Mouse (Mus musculus): Measurements from ENCODE around the gene Gmds. TPM values are rescaled to one million over a fixed set of nuclear protein-coding genes. Genes with fewer than 3 reads are reported as not detected.

Gene Gmds
- polyA plus RNA-seq, 1 experiment from 2014 or later = 69.0 TPM

- Histone ChIP-seq H3K27me3 (ENCODE audit: control insufficient read depth, insufficient read depth, low read length) (peaks cover 74% of the 10 kb centered on the region), H3K4me1 (ENCODE audit: control insufficient read depth, insufficient read depth, low read length) (peaks cover 22% of the 10 kb centered on the region), H3K9me3 (replicated peaks; ENCODE audit: control insufficient read depth, low read length) (no peaks in the 10 kb centered on the region), H3K36me3 (ENCODE audit: control insufficient read depth, insufficient read depth, low read length) (no peaks in the 10 kb centered on the region), H3K9ac (ENCODE audit: low read length) (no peak overlapping the region), H3K4me2 (ENCODE audit: low read depth, low read length) (peak overlapping the region; percentile 69), H3K27ac (ENCODE audit: low read length) (no peak overlapping the region), H3K4me3 (replicated peaks; ENCODE audit: low read length) (peak overlapping the region; percentile 40)
- 5% methylated on average over 25 of the region's 25 CpGs for WGBS
- no peak for ATAC-seq (ENCODE audit: insufficient read depth, low FRiP score)
Observed at GRCm38 (mm10) chr13:31801703-31802305, 536.7 kb downstream of the Gmds start.

- Histone ChIP-seq H3K36me3 (ENCODE audit: control insufficient read depth, insufficient read depth, low read length) (no peaks in the 10 kb centered on the region), H3K9ac (ENCODE audit: low read length) (peak overlapping the region; percentile 51; the same call in 1 of the 2 replicates), H3K4me2 (ENCODE audit: low read depth, low read length) (peak overlapping the region; percentile 69), H3K4me1 (ENCODE audit: control insufficient read depth, insufficient read depth, low read length) (peaks cover 16% of the 10 kb centered on the region), H3K27ac (ENCODE audit: low read length) (no peak overlapping the region), H3K27me3 (ENCODE audit: control insufficient read depth, insufficient read depth, low read length) (peaks cover 70% of the 10 kb centered on the region), H3K4me3 (replicated peaks; ENCODE audit: low read length) (peak overlapping the region; percentile 40), H3K9me3 (replicated peaks; ENCODE audit: control insufficient read depth, low read length) (no peaks in the 10 kb centered on the region)
- WGBS = 2% methylated on average over 43 of the region's 43 CpGs
- peak; percentile 85 for ATAC-seq (ENCODE audit: insufficient read depth, low FRiP score)
Observed at GRCm38 (mm10) chr13:31800581-31801576, 537.7 kb downstream of the Gmds start.

- H3K9me3 ChIP-seq (replicated peaks; ENCODE audit: control insufficient read depth, low read length) = no peaks in the 10 kb centered on the region
- no peak overlapping the region for H3K4me3 ChIP-seq (replicated peaks; ENCODE audit: low read length)
- H3K4me1 ChIP-seq (ENCODE audit: control insufficient read depth, insufficient read depth, low read length) = peaks cover 13% of the 10 kb centered on the region; the same call in 1 of the 2 replicates
- no peak overlapping the region for H3K9ac ChIP-seq (ENCODE audit: low read length)
- ATAC-seq (ENCODE audit: insufficient read depth, low FRiP score) = 0 out of 2 replicates have a peak, but pooled peaks have one; percentile 27
- H3K27me3 ChIP-seq (ENCODE audit: control insufficient read depth, insufficient read depth, low read length) = peaks cover 51% of the 10 kb centered on the region
- no peaks in the 10 kb centered on the region for H3K36me3 ChIP-seq (ENCODE audit: control insufficient read depth, insufficient read depth, low read length)
- H3K27ac ChIP-seq (ENCODE audit: low read length) = no peak overlapping the region
- H3K4me2 ChIP-seq (ENCODE audit: low read depth, low read length) = no peak overlapping the region; the same call in 1 of the 2 replicates
- WGBS = 15% methylated on average over 9 of the region's 9 CpGs
Observed at GRCm38 (mm10) chr13:31798075-31798474, 540.5 kb downstream of the Gmds start.

- no peak overlapping the region for H3K4me2 ChIP-seq (ENCODE audit: low read depth, low read length)
- H3K27me3 ChIP-seq (ENCODE audit: control insufficient read depth, insufficient read depth, low read length) = peaks cover 44% of the 10 kb centered on the region
- 38% methylated on average over 10 of the region's 10 CpGs for WGBS
- no peak for ATAC-seq (ENCODE audit: insufficient read depth, low FRiP score)
- H3K4me1 ChIP-seq (ENCODE audit: control insufficient read depth, insufficient read depth, low read length) = peaks cover 13% of the 10 kb centered on the region; the same call in 1 of the 2 replicates
- H3K9ac ChIP-seq (ENCODE audit: low read length) = no peak overlapping the region
- no peaks in the 10 kb centered on the region for H3K36me3 ChIP-seq (ENCODE audit: control insufficient read depth, insufficient read depth, low read length)
- H3K27ac ChIP-seq (ENCODE audit: low read length) = no peak overlapping the region
- H3K4me3 ChIP-seq (replicated peaks; ENCODE audit: low read length) = no peak overlapping the region
- H3K9me3 ChIP-seq (replicated peaks; ENCODE audit: control insufficient read depth, low read length) = no peaks in the 10 kb centered on the region
Observed at GRCm38 (mm10) chr13:31797346-31797745, 541.2 kb downstream of the Gmds start.

- Histone ChIP-seq H3K27me3 (ENCODE audit: control insufficient read depth, insufficient read depth, low read length) (peaks cover 14% of the 10 kb centered on the region), H3K4me2 (ENCODE audit: low read depth, low read length) (peak overlapping the region; percentile 47), H3K36me3 (ENCODE audit: control insufficient read depth, insufficient read depth, low read length) (no peaks in the 10 kb centered on the region), H3K9me3 (replicated peaks; ENCODE audit: control insufficient read depth, low read length) (no peaks in the 10 kb centered on the region), H3K4me3 (replicated peaks; ENCODE audit: low read length) (no peak overlapping the region), H3K27ac (ENCODE audit: low read length) (no peak overlapping the region), H3K4me1 (ENCODE audit: control insufficient read depth, insufficient read depth, low read length) (peaks cover 5% of the 10 kb centered on the region; the same call in 1 of the 2 replicates), H3K9ac (ENCODE audit: low read length) (no peak overlapping the region)
- ATAC-seq (ENCODE audit: insufficient read depth, low FRiP score) = no peak
- 19% methylated on average over 5 of the region's 5 CpGs for whole genome bisulfite sequencing
Observed at GRCm38 (mm10) chr13:31793163-31793562, 545.4 kb downstream of the Gmds start.

GRCm38 (mm10) chr13:31792480-31793132, 545.9 kb downstream of the Gmds start:
- Histone ChIP-seq H3K4me2 (ENCODE audit: low read depth, low read length) (peak overlapping the region; percentile 47), H3K9ac (ENCODE audit: low read length) (no peak overlapping the region), H3K4me1 (ENCODE audit: control insufficient read depth, insufficient read depth, low read length) (0 out of 2 replicates have a peak, but pooled peaks cover 1% of the 10 kb centered on the region), H3K27me3 (ENCODE audit: control insufficient read depth, insufficient read depth, low read length) (peaks cover 8% of the 10 kb centered on the region), H3K27ac (ENCODE audit: low read length) (no peak overlapping the region), H3K36me3 (ENCODE audit: control insufficient read depth, insufficient read depth, low read length) (no peaks in the 10 kb centered on the region), H3K9me3 (replicated peaks; ENCODE audit: control insufficient read depth, low read length) (no peaks in the 10 kb centered on the region), H3K4me3 (replicated peaks; ENCODE audit: low read length) (peak overlapping the region; percentile 15)
- no peak for ATAC-seq (ENCODE audit: insufficient read depth, low FRiP score)
- 9% methylated on average over 17 of the region's 17 CpGs for WGBS

- no peak overlapping the region for H3K4me2 ChIP-seq (ENCODE audit: low read depth, low read length)
- no peaks in the 10 kb centered on the region for H3K27me3 ChIP-seq (ENCODE audit: control insufficient read depth, insufficient read depth, low read length)
- H3K36me3 ChIP-seq (ENCODE audit: control insufficient read depth, insufficient read depth, low read length) = no peaks in the 10 kb centered on the region
- whole genome bisulfite sequencing = 57% methylated on average over 7 of the region's 7 CpGs
- no peaks in the 10 kb centered on the region for H3K9me3 ChIP-seq (replicated peaks; ENCODE audit: control insufficient read depth, low read length)
- H3K4me1 ChIP-seq (ENCODE audit: control insufficient read depth, insufficient read depth, low read length) = no peaks in the 10 kb centered on the region
- no peak overlapping the region for H3K27ac ChIP-seq (ENCODE audit: low read length)
- no peak overlapping the region for H3K4me3 ChIP-seq (replicated peaks; ENCODE audit: low read length)
- H3K9ac ChIP-seq (ENCODE audit: low read length) = no peak overlapping the region
- no peak for ATAC-seq (ENCODE audit: insufficient read depth, low FRiP score)
Observed at GRCm38 (mm10) chr13:31784757-31785156, 553.8 kb downstream of the Gmds start.

GRCm38 (mm10) chr13:31782063-31782462, 556.5 kb downstream of the Gmds start:
- H3K4me1 ChIP-seq (ENCODE audit: control insufficient read depth, insufficient read depth, low read length) = no peaks in the 10 kb centered on the region
- no peak for ATAC-seq (ENCODE audit: insufficient read depth, low FRiP score)
- no peaks in the 10 kb centered on the region for H3K9me3 ChIP-seq (replicated peaks; ENCODE audit: control insufficient read depth, low read length)
- H3K9ac ChIP-seq (ENCODE audit: low read length) = no peak overlapping the region
- no peak overlapping the region for H3K4me3 ChIP-seq (replicated peaks; ENCODE audit: low read length)
- 90% methylated on average over 2 of the region's 2 CpGs for WGBS
- H3K4me2 ChIP-seq (ENCODE audit: low read depth, low read length) = no peak overlapping the region
- H3K27ac ChIP-seq (ENCODE audit: low read length) = no peak overlapping the region
- H3K36me3 ChIP-seq (ENCODE audit: control insufficient read depth, insufficient read depth, low read length) = no peaks in the 10 kb centered on the region
- no peaks in the 10 kb centered on the region for H3K27me3 ChIP-seq (ENCODE audit: control insufficient read depth, insufficient read depth, low read length)

Measured in stomach, embryonic 16.5 days (tissue).